Mouse (Mus musculus) liver, embryonic 12.5 days (tissue): ENCODE measurements around the gene Tcl1b5. TPM values are rescaled to one million over a fixed set of nuclear protein-coding genes. Genes with fewer than 3 reads are reported as not detected.
"Not testable (repeated sequence)": the region's sequence is repeated elsewhere in the genome, so short reads cannot be mapped to it uniquely, and the experiment has no call there.

Source experiments
- ATAC-seq: fragments of 200-750 bp; cut with Nextera tagmentation; 2 replicates; pipeline ENCODE4 v1.8.0; 2017; ENCODE audit warnings: moderate number of reproducible peaks, mild to moderate bottlenecking, moderate library complexity
- H3K27ac ChIP-seq: fragments of 300-500 bp; sonication (generic); 2 replicates; pipeline ENCODE4 v1.5.1; 2016; ENCODE audit warnings: mild to moderate bottlenecking
- H3K27me3 ChIP-seq: fragments of 300-500 bp; sonication (generic); replicated peaks from 2 replicates; pipeline ENCODE4 v1.6.1; 2016; ENCODE audit warnings: mild to moderate bottlenecking, moderate library complexity
- H3K36me3 ChIP-seq: fragments of 300-500 bp; sonication (generic); 2 replicates; pipeline ENCODE4 v1.6.1; 2016; ENCODE audit warnings: mild to moderate bottlenecking, moderate library complexity
- H3K4me1 ChIP-seq: fragments of 300-500 bp; sonication (generic); 2 replicates; pipeline ENCODE4 v1.6.1; 2016
- H3K4me2 ChIP-seq: fragments of 300-500 bp; sonication (generic); 2 replicates; pipeline ENCODE4 v1.6.1; 2016; ENCODE audit warnings: mild to moderate bottlenecking, moderate library complexity
- H3K4me3 ChIP-seq: fragments of 300-500 bp; sonication (generic); 2 replicates; pipeline ENCODE4 v1.5.1; 2016; ENCODE audit warnings: mild to moderate bottlenecking, moderate library complexity
- H3K9ac ChIP-seq: fragments of 300-500 bp; sonication (generic); 2 replicates; pipeline ENCODE4 v1.6.1; 2016; ENCODE audit warnings: mild to moderate bottlenecking, moderate library complexity
- H3K9me3 ChIP-seq: fragments of 300-500 bp; sonication (generic); replicated peaks from 2 replicates; pipeline ENCODE4 v1.6.1; 2016; ENCODE audit warnings: mild to moderate bottlenecking, moderate library complexity
- WGBS: fragments of 180-500 bp; shearing (Covaris S2); methylation state at CpG from one replicate; pipeline ENCODE4 v1.1.7; 2016; ENCODE audit not compliant: insufficient replicate concordance; 5-methylcytosine and 5-hydroxymethylcytosine counted together
- polyA plus RNA-seq: library from polyadenylated mRNA; unstranded; fragments of >200 nt; fragmentation: Nextera tagmentation; extraction: Ambion mirVana; gene quantifications from 2 replicates; pipeline ENCODE4 v1.2.1, GENCODE M21; 2016

The Tcl1b5 gene
- polyA plus RNA-seq, 1 experiment from 2014 or later, result not detected

GRCm38 (mm10) chr12:105166734-105167133 lies 9.4 kb upstream of the Tcl1b5 start:
- no peak overlapping the region for H3K27ac ChIP-seq
- 36% methylated on average over 3 of the region's 3 CpGs for WGBS
- H3K9ac ChIP-seq, result no peak overlapping the region
- H3K27me3 ChIP-seq, result no peaks in the 10 kb centered on the region
- H3K36me3 ChIP-seq, result no peaks in the 10 kb centered on the region
- H3K4me3 ChIP-seq, result no peak overlapping the region
- no peaks in the 10 kb centered on the region for H3K9me3 ChIP-seq
- H3K4me1 ChIP-seq, result no peaks in the 10 kb centered on the region
- no peak overlapping the region for H3K4me2 ChIP-seq
- ATAC-seq, result no peak

- H3K9ac ChIP-seq, result no peak overlapping the region
- H3K27me3 ChIP-seq, result no peaks in the 10 kb centered on the region
- no peak overlapping the region for H3K27ac ChIP-seq
- H3K4me3 ChIP-seq, result no peak overlapping the region
- no peaks in the 10 kb centered on the region for H3K9me3 ChIP-seq
- no peak overlapping the region for H3K4me2 ChIP-seq
- no peaks in the 10 kb centered on the region for H3K36me3 ChIP-seq
- H3K4me1 ChIP-seq, result no peaks in the 10 kb centered on the region
- 63% methylated on average over 2 of the region's 2 CpGs for WGBS
- no peak for ATAC-seq
Measured at GRCm38 (mm10) chr12:105173366-105173765, 2.8 kb upstream of the Tcl1b5 start.

- not testable (repeated sequence) for H3K27me3 ChIP-seq, ATAC-seq, H3K9me3 ChIP-seq, H3K4me2 ChIP-seq, H3K4me3 ChIP-seq, H3K4me1 ChIP-seq, H3K36me3 ChIP-seq, H3K27ac ChIP-seq, H3K9ac ChIP-seq
- 12% methylated on average over 2 of the region's 2 CpGs for WGBS
Measured at GRCm38 (mm10) chr12:105174318-105174717, 1.8 kb upstream of the Tcl1b5 start.

GRCm38 (mm10) chr12:105181040-105181644 lies 5.0 kb downstream of the Tcl1b5 start:
- ATAC-seq, H3K27ac ChIP-seq, H3K9ac ChIP-seq, H3K36me3 ChIP-seq, H3K9me3 ChIP-seq, H3K27me3 ChIP-seq, H3K4me1 ChIP-seq, H3K4me3 ChIP-seq, H3K4me2 ChIP-seq: not testable (repeated sequence)
- 32% methylated on average over 4 of the region's 4 CpGs for WGBS

- H3K4me2 ChIP-seq, H3K9me3 ChIP-seq, H3K27ac ChIP-seq, ATAC-seq, H3K9ac ChIP-seq, H3K27me3 ChIP-seq, H3K4me3 ChIP-seq, H3K36me3 ChIP-seq, H3K4me1 ChIP-seq: not testable (repeated sequence)
- 35% methylated on average over 2 of the region's 2 CpGs for WGBS
Measured at GRCm38 (mm10) chr12:105188980-105189379, 12.8 kb downstream of the Tcl1b5 start.

- H3K9me3 ChIP-seq, H3K9ac ChIP-seq, H3K4me2 ChIP-seq, H3K4me1 ChIP-seq, ATAC-seq, H3K36me3 ChIP-seq, H3K27ac ChIP-seq, H3K4me3 ChIP-seq, H3K27me3 ChIP-seq: not testable (repeated sequence)
- 84% methylated on average over 6 of the region's 6 CpGs for WGBS
Measured at GRCm38 (mm10) chr12:105190743-105191142, 14.6 kb downstream of the Tcl1b5 start, which contains the start of gene Tcl1b3. Tcl1b3 (plus strand) TSS chr12:105191043.

GRCm38 (mm10) chr12:105199684-105200497 lies 23.7 kb downstream of the Tcl1b5 start:
- H3K4me2 ChIP-seq, H3K36me3 ChIP-seq, ATAC-seq, H3K4me1 ChIP-seq, H3K9ac ChIP-seq, H3K27ac ChIP-seq, H3K4me3 ChIP-seq, H3K27me3 ChIP-seq, H3K9me3 ChIP-seq: not testable (repeated sequence)
- WGBS, result 48% methylated on average over 7 of the region's 7 CpGs

GRCm38 (mm10) chr12:105201657-105202056 lies 25.5 kb downstream of the Tcl1b5 start, which contains the start of gene Tcl1b4:
Tcl1b4 (plus strand) TSS chr12:105201957.
- H3K4me3 ChIP-seq, H3K27ac ChIP-seq, H3K9me3 ChIP-seq, H3K4me2 ChIP-seq, ATAC-seq, H3K4me1 ChIP-seq, H3K36me3 ChIP-seq, H3K9ac ChIP-seq, H3K27me3 ChIP-seq: not testable (repeated sequence)
- WGBS, result 47% methylated on average over 1 of the region's 1 CpGs

- no peaks in the 10 kb centered on the region for H3K9me3 ChIP-seq
- H3K4me3 ChIP-seq, result no peak overlapping the region
- H3K36me3 ChIP-seq, result no peaks in the 10 kb centered on the region
- no peaks in the 10 kb centered on the region for H3K4me1 ChIP-seq
- no peak for ATAC-seq
- no peaks in the 10 kb centered on the region for H3K27me3 ChIP-seq
- no peak overlapping the region for H3K27ac ChIP-seq
- no peak overlapping the region for H3K9ac ChIP-seq
- WGBS, result 24% methylated on average over 1 of the region's 1 CpGs
- no peak overlapping the region for H3K4me2 ChIP-seq
Measured at GRCm38 (mm10) chr12:105207071-105207470, 30.9 kb downstream of the Tcl1b5 start.

- Histone ChIP-seq H3K9me3 (no peaks in the 10 kb centered on the region), H3K36me3 (no peaks in the 10 kb centered on the region), H3K4me3 (no peak overlapping the region), H3K27ac (no peak overlapping the region), H3K9ac (no peak overlapping the region), H3K4me2 (no peak overlapping the region), H3K4me1 (no peaks in the 10 kb centered on the region), H3K27me3 (no peaks in the 10 kb centered on the region)
- no peak for ATAC-seq
- WGBS, result 79% methylated on average over 1 of the region's 1 CpGs
Measured at GRCm38 (mm10) chr12:105208441-105208840, 32.3 kb downstream of the Tcl1b5 start.

GRCm38 (mm10) chr12:105209231-105209630 lies 33.1 kb downstream of the Tcl1b5 start:
- ATAC-seq, result no peak
- Histone ChIP-seq H3K36me3 (no peaks in the 10 kb centered on the region), H3K4me3 (no peak overlapping the region), H3K27ac (no peak overlapping the region), H3K27me3 (no peaks in the 10 kb centered on the region), H3K9me3 (no peaks in the 10 kb centered on the region), H3K4me1 (no peaks in the 10 kb centered on the region), H3K4me2 (no peak overlapping the region), H3K9ac (no peak overlapping the region)
- WGBS, result 82% methylated on average over 7 of the region's 7 CpGs

GRCm38 (mm10) chr12:105217101-105217760 lies 41.1 kb downstream of the Tcl1b5 start:
- H3K27me3 ChIP-seq, result no peaks in the 10 kb centered on the region
- H3K4me3 ChIP-seq, result no peak overlapping the region
- H3K9ac ChIP-seq, result no peak overlapping the region
- WGBS, result 64% methylated on average over 7 of the region's 7 CpGs
- no peak for ATAC-seq
- no peak overlapping the region for H3K4me2 ChIP-seq
- no peak overlapping the region for H3K27ac ChIP-seq
- H3K9me3 ChIP-seq, result no peaks in the 10 kb centered on the region
- no peaks in the 10 kb centered on the region for H3K4me1 ChIP-seq
- H3K36me3 ChIP-seq, result no peaks in the 10 kb centered on the region
